Mouse (Mus musculus) liver, adult 2 months (tissue): Measurements from ENCODE around the gene Ankrd23.

Source experiments
- CTCF ChIP-seq: fragments of 200-500 bp; IDR thresholded peaks from 2 replicates; pipeline ENCODE4 v1.5.1; 2011; ENCODE audit warnings: low read depth, low read length, control low read depth
- POLR2A ChIP-seq: fragments of 200-500 bp; IDR thresholded peaks from 2 replicates; pipeline ENCODE4 v1.6.1; 2011; ENCODE audit warnings: low read length, control low read depth; ENCODE audit not compliant: insufficient read depth; ENCODE audit errors: extremely low read depth

GRCm38 (mm10) chr1:36519626-36520025 is 17.1 kb downstream of the Ankrd23 start:
- TF ChIP-seq CTCF = no peak
- TF ChIP-seq POLR2A = no peak
